Mouse (Mus musculus) induced T-regulatory cell, adult 2 months (primary cell): ENCODE measurements at regions not wholly inside any gene's neighbourhood (a gene's known extent, or its start where the extent isn't known, plus 50 kb on each side); places are given as distances from the start of the nearest gene placed in this dataset.
A peak's percentile ranks its signal among the peaks of the same experiment; 100 is the strongest.

ENCODE experiments used
- DNase-seq: peaks from one replicate; pipeline ENCODE4 v3.0.0-alpha.2; 2012; ENCODE audit warnings: low read depth

DNA sequence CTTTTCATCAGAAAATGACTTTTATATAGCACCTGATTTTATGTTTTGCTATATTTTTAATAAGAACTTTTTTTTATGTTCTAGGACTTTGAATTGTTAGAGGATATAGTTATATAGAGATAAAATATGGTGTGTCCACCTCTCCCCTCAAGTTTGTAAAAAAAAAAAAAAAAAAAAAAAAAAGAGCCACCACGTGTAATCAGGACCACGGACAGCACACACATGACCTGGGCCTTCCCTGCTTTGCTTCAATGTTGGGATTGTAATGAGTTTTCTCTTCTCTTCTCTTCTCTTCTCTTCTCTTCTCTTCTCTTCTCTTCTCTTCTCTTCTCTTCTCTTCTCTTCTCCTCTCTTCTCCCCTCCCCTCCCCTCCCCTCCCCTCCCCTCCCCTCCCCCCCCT, 78.5 kb downstream of the 1700010I14Rik start:
- peak; percentile 1 for DNase-seq

DNA sequence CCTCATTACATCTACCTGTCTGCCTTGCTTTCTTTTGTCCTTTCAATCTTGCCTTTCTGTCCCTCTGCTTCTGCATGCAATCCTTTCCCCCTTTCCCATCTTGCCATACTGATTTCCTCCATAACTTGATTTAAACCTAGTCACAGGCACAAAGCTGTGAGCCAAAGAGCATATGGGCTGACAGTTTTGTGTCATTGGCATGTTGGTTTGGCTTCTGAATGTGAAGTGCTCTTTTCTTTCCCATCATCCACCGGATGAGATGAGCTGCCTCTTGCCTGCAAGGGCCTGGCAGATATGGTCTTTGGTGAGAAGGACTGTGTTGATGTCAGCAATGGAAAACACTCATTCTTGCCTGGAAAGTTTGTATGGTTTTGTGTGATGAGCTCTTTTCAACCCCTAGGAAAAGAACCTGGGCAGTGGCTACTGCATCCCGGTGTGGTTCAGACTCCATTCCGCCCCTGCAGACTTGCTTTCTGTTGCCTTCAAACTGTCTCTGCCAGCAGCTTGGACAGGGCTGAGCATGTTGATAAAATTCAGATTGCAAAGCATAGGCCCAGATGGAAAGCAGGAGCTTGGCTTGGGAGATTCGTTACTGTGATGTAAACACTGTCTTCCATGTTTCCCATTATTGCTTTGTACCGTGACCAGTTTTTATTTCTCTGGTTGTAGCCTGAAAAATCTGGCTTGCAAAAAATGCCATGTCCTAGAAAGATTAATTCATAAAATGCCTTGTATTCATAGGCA, 80.9 kb downstream of the 1700010I14Rik start:
- DNase-seq, result no peak

DNA sequence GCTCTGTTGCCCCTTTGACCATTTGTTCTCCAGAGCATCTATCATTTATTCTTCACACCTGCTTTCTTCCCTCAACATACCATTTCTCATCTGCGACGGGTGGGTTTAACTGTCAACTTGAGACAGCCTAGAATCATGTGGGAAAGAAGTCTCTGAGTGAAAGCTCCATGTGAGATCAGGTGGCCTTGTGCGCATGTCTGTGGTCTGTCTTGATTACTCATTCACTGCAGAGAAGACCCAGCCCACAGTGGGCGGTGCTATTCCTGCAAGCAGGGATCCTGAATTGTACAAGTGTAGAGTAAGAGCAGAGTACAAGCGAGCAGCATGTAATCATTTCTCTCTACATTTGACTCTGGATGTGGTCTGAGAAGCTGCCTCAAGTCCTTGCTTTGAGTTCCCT, 95.5 kb downstream of the 1700010I14Rik start:
- DNase-seq, result no peak

DNA sequence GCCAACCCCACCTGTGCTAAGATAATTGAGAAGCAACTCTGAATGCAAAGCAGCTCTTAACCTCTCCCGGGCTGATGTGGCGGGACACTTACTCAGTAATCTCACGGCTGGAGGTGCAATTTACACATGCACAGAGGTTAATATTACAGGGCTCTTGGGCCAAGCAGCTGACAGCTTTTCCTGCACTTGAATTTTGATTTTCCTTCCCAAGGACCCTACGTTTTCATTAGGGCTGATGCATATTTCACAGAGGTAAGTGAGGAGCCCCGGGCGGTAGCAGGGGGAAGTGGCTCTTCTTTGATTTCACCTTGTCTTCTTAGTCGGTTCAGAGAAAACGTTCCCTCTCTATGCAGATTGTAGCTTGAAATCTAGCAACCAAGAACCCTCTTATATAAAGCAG, 139.7 kb downstream of the 1700010I14Rik start:
- no peak for DNase-seq

DNA sequence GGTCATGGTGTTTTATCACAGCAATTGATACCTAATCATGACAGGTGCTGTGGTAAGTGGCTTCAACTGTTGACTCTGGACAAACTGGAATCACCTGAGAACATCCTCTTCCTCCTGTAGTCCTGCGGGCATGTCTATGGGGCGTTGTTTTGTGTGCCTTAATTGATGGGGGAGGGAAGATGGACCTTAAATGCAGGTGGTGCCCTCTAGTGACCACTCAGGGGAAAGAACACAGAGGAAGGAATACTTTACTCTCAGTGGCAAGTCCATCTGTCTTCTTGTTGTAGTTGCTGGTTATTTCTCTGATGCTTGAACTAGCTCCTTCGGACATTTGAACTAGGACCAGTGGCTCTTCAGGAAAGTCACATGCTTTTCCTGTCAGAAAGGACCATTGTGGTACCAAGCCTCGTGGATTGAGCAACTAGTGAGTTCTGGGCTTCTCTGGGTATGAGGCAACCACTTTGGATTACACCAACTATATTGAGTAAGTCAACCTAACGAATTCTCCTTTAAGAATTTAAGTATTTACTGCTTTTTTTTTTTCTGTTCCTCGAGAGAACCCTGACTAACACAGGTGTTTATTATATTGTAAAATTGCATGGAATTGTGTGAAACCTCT, 157.6 kb downstream of the 1700010I14Rik start:
- DNase-seq, result peak; percentile 10

DNA sequence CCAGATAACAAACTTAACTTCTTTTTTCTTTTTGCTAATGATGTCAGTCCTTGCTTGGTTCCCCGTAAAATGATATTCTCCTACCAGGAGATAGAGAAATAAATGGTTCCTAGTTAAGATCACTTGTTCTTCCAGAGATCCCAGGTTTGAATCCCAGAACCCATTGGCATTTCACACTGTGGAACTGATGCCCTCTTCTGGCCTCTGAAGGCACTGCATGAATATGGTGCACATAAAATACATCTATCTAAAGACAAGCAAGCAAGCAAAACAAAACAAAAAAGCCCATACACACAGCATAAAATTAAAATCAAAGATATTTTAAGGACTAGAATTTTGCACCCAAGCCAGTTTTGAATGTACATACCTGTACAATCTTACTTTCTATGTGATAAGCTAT, 162.5 kb downstream of the 1700010I14Rik start:
- no peak for DNase-seq

DNA sequence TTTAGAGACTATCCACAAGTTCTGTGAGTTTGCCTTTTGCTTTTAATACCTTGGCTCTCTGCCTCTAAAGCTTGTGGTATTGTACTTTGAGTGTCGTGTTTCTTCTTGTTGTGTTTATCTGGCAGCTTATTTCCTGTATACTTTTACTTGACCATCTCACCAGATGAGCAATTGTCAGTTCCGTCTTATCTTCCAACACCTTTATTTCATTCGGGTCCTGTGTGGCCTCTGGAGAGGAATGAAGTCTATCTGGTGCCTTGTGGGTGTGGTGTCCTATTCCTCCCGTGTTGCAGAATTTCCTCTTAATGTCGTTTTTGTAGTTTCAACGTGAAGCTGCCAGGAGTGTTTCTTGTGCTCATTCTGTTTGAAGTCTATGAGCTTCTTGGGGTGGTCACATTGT, 174.0 kb downstream of the 1700010I14Rik start:
- no peak for DNase-seq

DNA sequence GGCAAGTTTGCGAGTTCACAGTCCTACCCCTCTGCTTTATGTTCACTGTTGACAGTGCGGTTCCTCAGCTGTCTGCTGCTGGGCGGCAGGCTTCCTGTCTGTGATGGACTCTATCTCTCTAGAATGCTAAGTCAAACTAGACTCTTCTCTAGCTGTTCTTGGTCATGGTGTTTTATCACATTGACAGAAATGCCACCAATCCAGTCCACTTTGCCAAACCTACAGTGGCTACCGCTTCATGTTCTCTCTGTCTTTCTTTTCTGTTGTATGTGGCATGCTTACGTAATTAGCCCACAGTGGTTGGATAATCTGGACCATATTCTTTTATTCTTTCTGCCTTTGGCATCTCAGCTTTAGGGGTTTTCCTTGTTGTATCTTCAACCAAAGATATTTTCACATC, 174.5 kb downstream of the 1700010I14Rik start:
- no peak for DNase-seq

DNA sequence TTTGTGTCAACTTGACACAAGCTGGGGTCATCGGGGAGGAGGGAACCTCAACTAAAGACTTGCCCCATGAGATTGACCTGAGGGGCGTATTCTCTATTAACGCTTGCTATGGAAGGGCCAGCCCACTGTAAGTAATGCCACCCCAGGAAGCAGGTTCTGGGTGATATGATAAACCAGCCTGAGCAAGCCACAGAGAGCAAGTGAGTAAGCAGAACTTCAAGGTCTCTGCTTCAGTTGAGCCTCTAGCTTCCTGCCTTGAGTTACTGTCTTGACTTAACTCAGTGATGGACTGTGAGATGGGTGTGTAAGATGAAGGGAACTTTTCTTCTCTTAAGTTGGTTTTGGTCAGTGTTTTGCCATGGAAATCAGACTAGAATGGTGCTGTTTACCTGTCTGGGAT, 175.2 kb downstream of the 1700010I14Rik start:
- DNase-seq, result no peak

DNA sequence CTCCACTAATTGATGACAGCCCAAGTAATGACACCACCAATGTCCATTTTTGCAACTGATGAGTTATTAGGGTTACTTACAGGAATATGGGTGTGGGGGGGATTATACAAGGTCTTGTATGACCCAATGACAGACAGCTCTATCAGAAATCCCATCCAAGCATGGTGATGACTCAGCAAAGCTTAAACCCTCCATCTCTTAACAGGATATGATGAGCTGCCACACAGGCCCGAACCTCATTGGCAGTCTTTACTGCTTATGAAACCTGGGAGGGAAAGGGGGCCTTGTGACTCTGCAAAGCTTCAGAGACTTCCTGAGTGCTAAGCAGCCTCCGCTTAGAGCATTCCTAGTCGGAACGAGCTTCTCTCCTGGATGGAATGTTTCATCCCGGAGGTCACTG, 176.4 kb downstream of the 1700010I14Rik start:
- no peak for DNase-seq

DNA sequence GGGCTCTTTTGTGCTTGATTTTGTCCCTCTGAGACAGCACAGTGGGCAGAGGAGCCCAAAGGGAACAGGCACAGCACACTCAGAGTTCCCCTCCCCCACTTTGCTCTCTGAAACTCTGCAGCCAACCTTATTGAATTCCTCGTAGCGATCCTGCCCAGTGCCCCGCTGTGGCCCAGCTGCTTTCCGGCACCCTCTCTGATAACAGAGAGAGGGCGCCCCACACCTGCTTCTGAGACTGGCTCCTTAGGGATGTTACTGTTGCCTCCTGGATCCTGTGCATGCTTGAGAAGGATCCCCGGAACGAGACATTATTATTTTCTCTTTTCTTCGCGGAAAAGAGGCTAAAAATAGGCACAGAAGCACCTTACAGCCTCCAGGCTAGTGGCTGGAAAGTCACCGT, 179.0 kb downstream of the 1700010I14Rik start:
- no peak for DNase-seq

DNA sequence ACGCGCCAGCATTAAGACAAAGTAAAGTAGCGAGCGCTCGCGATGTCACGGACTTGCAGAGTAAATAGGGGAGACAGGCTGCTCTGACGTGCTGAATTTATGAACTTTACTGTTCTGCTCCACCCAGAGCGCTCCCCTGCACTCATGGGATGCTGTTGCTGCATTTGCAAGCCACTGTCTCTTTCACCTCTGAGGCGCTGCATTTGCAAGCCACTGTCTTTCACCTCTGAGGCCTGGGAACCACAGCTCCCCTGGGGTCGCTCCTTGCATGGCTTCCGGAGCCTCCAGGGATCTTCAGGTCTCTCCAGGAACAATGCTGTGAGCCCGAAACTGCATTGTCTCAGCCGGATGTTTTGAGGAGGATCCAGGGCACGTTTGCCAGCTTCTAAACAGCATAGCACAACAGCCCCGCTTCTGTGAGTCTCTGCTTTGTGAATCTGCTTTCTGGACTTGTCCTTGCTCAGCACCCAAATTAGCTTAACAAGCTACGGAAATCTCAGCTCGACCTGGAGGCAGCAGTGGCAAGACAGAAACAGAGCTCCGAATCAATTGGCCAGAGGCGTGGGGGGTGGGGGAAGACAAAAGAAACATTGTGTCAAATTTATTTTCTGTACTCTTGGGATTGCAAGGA, 179.6 kb downstream of the 1700010I14Rik start:
- no peak for DNase-seq

DNA sequence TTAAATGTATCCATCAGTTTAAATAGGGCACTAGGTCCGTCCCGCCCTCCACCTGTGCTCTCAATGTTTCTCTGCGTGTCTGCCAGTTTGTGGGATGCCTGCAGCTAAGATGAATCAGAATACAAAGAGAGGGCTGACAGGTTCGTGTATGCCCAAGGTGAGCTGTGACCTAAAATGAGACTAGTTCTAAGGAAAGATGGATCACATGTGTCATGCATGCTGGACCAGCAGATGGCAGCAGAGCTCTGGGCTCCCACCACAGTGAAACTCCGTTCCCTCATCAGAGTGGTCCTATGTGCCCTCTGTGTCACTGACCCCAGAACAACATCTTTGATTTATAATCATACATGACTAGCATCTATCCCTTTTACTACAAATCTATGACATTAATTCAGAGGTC, 180.3 kb downstream of the 1700010I14Rik start:
- peak; percentile 39 for DNase-seq

DNA sequence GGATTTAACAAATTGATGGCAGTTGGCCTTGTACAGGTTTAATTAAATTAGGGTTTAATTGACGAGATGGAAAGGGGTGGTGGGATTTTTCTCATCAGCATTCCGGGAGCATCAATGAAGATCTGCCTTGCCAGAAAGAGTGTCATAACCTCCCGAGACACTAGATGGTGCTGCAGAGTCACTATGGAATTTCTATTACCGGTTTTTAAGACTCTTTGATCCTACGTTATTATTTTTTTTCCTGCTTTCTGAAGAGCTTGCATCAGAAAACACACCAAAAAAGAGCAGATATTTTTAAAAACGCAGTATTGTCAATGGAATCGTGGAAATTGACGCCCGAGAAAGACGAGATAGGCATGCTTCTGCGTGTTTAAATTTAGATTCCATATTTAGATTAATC, 181.2 kb downstream of the 1700010I14Rik start:
- DNase-seq, result peak; percentile 51

DNA sequence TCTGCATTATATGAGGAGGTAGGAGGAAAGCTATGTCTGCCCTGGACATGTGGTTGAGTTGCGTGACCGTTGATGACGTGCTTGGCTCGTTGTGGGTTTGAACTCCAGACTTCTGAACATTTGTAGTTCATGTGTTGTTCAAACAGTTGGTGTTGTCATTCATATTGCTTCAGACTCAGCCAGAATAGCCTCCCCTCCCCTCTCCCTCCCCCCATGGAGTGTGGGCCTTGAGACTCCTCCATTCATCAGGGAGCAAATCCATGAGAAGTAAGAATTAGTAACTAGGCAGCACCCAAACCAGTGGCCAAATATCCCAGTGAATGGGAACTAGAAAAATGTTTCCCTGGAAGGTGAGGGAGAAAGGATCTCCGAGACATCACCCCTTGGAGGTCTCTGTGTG, 209.0 kb downstream of the 1700010I14Rik start:
- DNase-seq, result no peak

DNA sequence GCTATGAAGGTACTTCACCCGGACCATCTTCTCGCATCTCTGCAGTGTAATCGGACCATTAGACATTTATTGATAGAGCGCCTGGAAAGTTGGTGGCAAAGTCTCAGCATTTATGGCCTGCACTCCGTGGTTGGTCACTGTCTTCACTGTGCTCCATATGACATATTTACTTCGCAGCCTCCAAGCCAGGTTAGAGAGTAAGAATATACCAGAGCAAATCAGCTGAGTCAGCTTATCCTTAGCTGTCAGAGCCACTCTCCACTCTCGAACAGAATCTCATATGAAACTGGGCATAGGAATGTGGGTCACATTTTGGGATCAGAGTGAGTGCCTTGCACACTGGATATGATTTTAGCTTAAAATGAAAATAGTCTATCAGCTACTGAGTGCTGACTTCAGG, 212.3 kb downstream of the 1700010I14Rik start:
- no peak for DNase-seq

DNA sequence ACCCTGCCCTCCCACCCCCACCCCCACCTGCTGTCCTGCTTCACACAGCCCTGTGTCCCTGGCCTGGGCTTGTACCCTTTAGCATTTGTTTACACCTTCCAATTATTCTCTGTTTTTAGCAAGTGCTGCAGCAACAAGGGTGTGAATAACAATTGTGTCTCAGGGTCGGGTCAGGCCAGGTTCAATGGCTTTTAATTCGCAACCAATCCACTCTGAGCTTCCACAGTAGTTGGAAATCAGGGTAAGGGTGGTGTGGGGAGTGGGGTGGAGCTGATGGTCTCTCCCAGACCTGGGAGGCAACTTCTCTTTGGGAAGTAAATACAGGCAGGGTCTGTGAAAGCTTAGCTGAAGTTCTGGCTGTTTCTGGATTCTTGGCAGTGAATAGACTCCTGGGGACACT, 214.4 kb downstream of the 1700010I14Rik start:
- DNase-seq, result no peak

DNA sequence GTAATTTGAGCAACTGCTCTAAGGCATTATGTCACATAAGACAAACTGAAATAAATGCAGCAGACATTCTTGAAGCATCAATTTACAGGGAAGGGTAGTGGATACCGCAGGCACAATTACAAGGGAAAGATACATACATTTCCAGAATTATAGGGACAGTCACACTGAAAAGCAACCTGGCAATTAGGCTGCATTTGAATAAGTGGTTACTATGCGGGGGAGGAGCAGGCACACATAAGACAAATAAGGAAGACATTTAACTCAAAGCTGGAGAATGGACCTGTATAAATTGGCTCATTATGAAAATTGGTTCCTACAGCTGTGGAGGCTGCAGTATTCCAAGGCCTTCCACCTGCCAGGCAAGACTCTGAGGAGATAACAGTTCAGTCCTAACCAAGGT, 211.2 kb upstream of the Gm17728 start:
- no peak for DNase-seq

DNA sequence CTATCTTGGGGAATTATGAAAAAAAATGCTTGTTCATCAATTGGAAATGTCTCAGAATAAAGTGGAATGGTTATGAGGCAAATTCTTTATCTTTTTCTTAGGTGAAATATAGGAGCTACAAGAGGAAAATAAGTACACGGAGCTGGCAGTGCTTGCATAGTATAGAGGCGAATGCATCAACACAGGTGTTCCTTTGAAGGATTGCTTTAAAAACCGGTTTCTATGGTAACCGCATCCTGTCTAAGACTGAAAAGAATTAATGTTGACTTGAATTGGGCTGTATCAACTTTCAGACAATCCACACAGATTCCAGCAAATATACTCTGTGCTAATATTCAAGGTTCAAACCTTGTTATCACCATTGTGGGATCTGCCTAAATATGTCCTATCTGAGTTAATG, 198.8 kb upstream of the Gm17728 start:
- no peak for DNase-seq

DNA sequence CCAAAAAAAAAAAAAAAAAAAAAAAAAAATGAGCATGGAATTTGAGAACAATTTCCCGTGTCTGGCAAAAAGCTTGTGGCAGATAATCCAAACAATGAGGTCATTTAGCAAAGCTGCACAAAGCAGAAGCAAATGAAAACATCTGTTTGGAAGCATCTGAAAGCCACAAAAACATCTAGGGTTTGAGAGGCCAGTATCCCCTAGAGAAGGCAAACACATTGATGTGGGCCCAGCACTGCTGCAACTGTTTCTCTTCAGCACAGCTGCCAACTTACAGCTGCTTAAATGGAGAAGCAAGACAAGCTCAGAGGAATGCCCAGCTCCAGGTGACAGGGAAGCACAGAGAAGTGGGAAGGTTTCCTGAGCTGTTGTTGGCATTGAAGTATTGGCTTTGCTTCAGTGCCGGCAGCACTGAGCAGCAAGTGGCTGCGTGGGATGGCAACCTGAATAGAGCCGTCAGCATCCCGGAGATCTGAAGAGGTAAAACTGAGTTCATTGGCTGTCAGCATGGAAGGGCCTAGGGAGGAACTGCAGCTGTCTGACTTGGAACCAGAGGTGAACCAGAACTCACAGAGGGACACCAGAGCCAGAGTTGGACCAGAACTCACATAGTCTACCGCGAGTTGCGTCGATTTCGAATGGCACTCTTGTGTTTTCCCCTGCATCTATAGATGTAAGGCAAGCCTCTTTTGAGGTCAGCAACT, 193.8 kb upstream of the Gm17728 start:
- DNase-seq, result no peak

DNA sequence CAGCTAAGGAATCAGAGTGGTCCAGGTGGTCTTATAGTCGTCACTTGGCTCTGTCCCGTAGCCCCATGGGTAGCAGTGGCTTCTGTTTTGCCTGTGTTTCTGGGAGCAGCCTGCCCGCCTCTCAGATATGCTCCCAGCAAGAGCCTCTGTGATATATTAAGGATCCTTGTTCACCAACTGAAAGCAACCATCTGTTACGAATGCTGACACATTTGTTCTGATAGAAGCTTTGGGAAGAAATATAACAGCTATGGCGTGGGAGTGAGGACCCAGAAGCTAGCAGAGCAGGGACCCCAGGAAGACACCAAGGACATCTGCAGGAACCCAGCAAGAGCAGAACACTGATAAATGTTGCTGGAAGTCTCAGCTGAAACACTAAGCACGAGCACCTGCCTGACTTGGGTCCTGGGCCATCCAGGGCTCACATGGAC, 186.7 kb upstream of the Gm17728 start:
- no peak for DNase-seq

DNA sequence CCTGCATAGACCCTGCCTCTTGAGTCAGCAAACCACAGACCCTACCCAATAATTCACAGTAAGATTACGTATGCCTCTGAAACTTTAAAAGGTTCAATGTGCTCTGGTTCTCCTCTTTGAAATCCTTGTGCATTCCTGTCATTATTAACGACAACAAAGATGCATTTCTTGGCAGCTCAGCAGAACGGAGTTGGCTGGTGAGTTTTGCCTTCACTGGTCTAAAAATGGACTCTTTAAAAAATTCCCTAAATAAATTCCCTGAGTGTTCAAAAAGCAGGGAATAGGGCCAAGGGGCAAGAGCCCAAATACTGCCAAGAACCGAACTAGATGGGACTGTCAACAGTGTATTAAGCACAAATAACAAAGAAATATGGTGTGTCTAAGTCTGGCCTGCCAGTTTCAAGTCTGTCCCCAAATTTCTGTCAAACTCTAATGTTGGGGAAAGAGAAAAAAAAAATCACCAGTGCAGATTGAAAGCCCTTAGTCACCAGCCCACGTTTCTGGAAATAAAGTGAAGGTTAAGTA, 163.2 kb upstream of the Gm17728 start:
- DNase-seq, result no peak

DNA sequence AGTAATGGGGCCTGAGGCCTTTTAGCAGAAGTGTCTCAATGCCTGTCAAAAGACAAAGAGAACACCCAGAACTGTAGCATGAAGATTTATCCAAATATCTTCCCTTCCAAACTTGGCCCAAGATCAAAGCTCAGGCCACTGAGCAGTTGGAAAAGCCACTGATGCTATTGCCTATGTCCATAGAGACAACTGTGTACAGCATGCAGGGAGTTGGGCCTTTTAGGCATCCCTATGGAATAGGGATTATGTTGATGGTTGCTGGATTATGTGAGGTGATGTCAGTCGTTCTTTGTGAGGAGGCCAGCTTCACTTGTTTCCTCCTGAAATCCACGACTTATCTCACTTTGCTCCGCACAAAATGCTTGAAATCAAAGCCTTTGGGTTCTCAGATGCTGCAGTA, 153.1 kb upstream of the Gm17728 start:
- no peak for DNase-seq
